Mouse (Mus musculus): Measurements from ENCODE around the gene Sp6.
A peak's percentile ranks its signal among the peaks of the same experiment; 100 is the strongest.

- TF ChIP-seq CTCF (IDR thresholded peaks at IDR 0.05; ENCODE audit: insufficient read depth, low read length), result no peak
- TF ChIP-seq POLR2A (IDR thresholded peaks at IDR 0.05; ENCODE audit: borderline replicate concordance, extremely low read depth, low read depth, low read length), result peak; percentile 82; the same call in 1 of the 2 replicates
These were observed 28.1 kb downstream of the Sp6 start, which contains the start of the genes Lrrc46 and Mrpl10 for GRCm38 (mm10) chr11:97041022-97041899.
